Mouse (Mus musculus): ENCODE measurements at regions not wholly inside any gene's neighbourhood (a gene's known extent, or its start where the extent isn't known, plus 50 kb on each side); places are given as distances from the start of the nearest gene placed in this dataset.

- intact Hi-C loops (cut with DNase I), result no loop called here
- DNase-seq (ENCODE audit: low spot score), result no peak
These were observed 77.0 kb upstream of the Mmadhc start for GRCm38 (mm10) chr2:50373626-50374025.

GRCm38 (mm10) chr2:50373006-50373405, 76.4 kb upstream of the Mmadhc start:
- intact Hi-C loops (cut with DNase I), result no loop called here
- no peak for DNase-seq (ENCODE audit: low spot score)

- DNase-seq (ENCODE audit: low spot score), result no peak
- intact Hi-C loops (cut with DNase I), result no loop called here
These were observed 72.2 kb upstream of the Mmadhc start for GRCm38 (mm10) chr2:50368831-50369230.

GRCm38 (mm10) chr2:50368351-50368750, 71.8 kb upstream of the Mmadhc start:
- DNase-seq (ENCODE audit: low spot score), result no peak

GRCm38 (mm10) chr2:50365221-50365620, 68.6 kb upstream of the Mmadhc start:
- intact Hi-C loops (cut with DNase I), result no loop called here
- DNase-seq (ENCODE audit: low spot score), result no peak

More at GRCm38 (mm10) chr2:50368351-50368750, 71.8 kb upstream of the Mmadhc start:
- intact Hi-C loops (cut with DNase I), result no loop called here

- DNase-seq (ENCODE audit: low spot score), result no peak
These were observed 59.5 kb upstream of the Mmadhc start for GRCm38 (mm10) chr2:50356089-50356488.

GRCm38 (mm10) chr2:50347486-50348265, 51.1 kb upstream of the Mmadhc start:
- DNase-seq (ENCODE audit: low spot score), result no peak
- intact Hi-C loops (cut with DNase I), result no loop called here

More at GRCm38 (mm10) chr2:50356089-50356488, 59.5 kb upstream of the Mmadhc start:
- intact Hi-C loops (cut with DNase I), result no loop called here

Measured in heart, postnatal 25 days (tissue).